Mouse (Mus musculus): ENCODE results near the gene Abca7. TPM values are rescaled to one million over a fixed set of nuclear protein-coding genes. Genes with fewer than 3 reads are reported as not detected.

The Abca7 gene
- polyA plus RNA-seq, 1 experiment from 2014 or later, result 7.7 TPM

DNA sequence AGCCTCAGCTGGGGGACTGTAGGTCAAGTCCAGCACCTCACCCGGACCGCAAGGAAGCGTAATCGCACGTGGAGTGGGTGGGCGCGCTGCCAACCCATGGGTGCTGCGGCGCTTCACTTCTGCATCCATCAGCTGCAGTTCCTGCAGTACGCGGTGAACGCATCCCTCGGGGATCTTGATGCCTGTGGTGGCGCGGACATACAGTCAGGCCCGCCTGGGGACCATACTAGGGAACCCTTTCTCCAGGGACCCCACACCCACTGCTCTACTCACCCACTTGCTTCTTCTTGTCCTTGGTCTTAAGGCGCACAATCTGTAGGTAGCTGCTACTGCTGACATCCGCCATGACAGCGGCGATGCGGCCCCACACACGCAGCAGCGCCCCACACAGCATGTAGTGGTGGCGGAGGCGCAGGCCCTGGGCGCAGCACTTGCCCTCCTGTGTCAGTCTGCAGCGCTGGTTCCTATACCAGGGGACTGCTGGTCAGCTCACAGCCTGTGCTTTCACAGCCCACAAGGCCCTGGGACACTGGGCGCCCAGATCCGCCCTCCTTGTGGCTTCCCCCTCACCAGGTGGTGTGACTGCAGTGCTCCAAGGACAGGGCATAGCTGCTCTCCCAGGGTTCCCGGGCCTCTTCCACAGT, 61.5 kb downstream of the Abca7 start:
- Histone ChIP-seq H3K9ac (ENCODE audit: low read depth, low read length) (no peak overlapping the region), H3K4me3 (ENCODE audit: low read depth, low read length) (no peak overlapping the region), H3K27me3 (replicated peaks; ENCODE audit: control insufficient read depth, insufficient read depth, low read length) (no peaks in the 10 kb centered on the region), H3K9me3 (ENCODE audit: control insufficient read depth, low read length) (no peaks in the 10 kb centered on the region), H3K27ac (ENCODE audit: low read depth, low read length) (no peak overlapping the region), H3K36me3 (ENCODE audit: control insufficient read depth, insufficient read depth, low read length) (peaks cover 48% of the 10 kb centered on the region), H3K4me2 (no peak overlapping the region), H3K4me1 (replicated peaks; ENCODE audit: control insufficient read depth, insufficient read depth, low read length) (peaks cover 13% of the 10 kb centered on the region)
- 85% methylated on average over 30 of the region's 30 CpGs for WGBS
- DNase-seq (ENCODE audit: low spot score) (no peak), ATAC-seq (replicated peaks; ENCODE audit: low FRiP score) (no peak)

DNA sequence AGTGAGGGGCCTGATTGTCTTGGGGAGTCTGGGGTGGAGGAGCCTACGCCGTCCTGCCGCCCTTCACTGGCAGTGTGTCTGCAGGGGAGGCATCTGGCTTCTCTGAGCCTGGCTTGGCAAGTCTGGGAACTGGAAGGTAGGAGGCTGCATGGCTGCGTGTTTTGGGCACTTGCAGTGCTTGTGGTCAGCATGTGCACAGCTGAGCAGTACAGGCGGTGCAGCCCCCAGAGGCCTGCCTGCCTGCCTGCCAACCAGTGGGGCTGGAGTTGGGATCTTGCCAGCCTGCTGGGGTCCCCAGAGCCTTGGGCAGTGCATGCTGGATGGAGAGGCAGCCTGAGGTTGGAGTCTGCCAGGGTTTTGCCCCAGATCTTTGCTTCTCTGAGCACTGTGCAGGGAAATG, 66.8 kb downstream of the Abca7 start:
- Histone ChIP-seq H3K9me3 (ENCODE audit: control insufficient read depth, low read length) (no peaks in the 10 kb centered on the region), H3K9ac (ENCODE audit: low read depth, low read length) (no peak overlapping the region), H3K36me3 (ENCODE audit: control insufficient read depth, insufficient read depth, low read length) (peaks cover 51% of the 10 kb centered on the region), H3K27me3 (replicated peaks; ENCODE audit: control insufficient read depth, insufficient read depth, low read length) (no peaks in the 10 kb centered on the region), H3K4me2 (no peak overlapping the region), H3K4me1 (replicated peaks; ENCODE audit: control insufficient read depth, insufficient read depth, low read length) (no peaks in the 10 kb centered on the region), H3K4me3 (ENCODE audit: low read depth, low read length) (no peak overlapping the region), H3K27ac (ENCODE audit: low read depth, low read length) (no peak overlapping the region)
- 93% methylated on average over 5 of the region's 5 CpGs for WGBS
- ATAC-seq (replicated peaks; ENCODE audit: low FRiP score) (no peak), DNase-seq (ENCODE audit: low spot score) (no peak)

GRCm38 (mm10) chr10:80063877-80064650, 67.8 kb downstream of the Abca7 start:
- no peaks in the 10 kb centered on the region for H3K9me3 ChIP-seq (ENCODE audit: control insufficient read depth, low read length)
- H3K27ac ChIP-seq (ENCODE audit: low read depth, low read length), result no peak overlapping the region
- H3K9ac ChIP-seq (ENCODE audit: low read depth, low read length), result no peak overlapping the region
- WGBS, result 85% methylated on average over 23 of the region's 23 CpGs
- no peaks in the 10 kb centered on the region for H3K4me1 ChIP-seq (replicated peaks; ENCODE audit: control insufficient read depth, insufficient read depth, low read length)
- H3K36me3 ChIP-seq (ENCODE audit: control insufficient read depth, insufficient read depth, low read length), result peaks cover 44% of the 10 kb centered on the region; the same call in 1 of the 2 replicates
- no peak for DNase-seq (ENCODE audit: low spot score)
- no peak overlapping the region for H3K4me3 ChIP-seq (ENCODE audit: low read depth, low read length)
- H3K27me3 ChIP-seq (replicated peaks; ENCODE audit: control insufficient read depth, insufficient read depth, low read length), result no peaks in the 10 kb centered on the region
- no peak for ATAC-seq (replicated peaks; ENCODE audit: low FRiP score)
- H3K4me2 ChIP-seq, result no peak overlapping the region

Other genes starting within 250 kb of the Abca7 start
- 36.5 and 41.5 TPM in 2 replicates for gene Polrmt, start 249.9 kb upstream of the Abca7 start, polyA plus RNA-seq (2014; fragmentation: Nextera tagmentation; extraction: Ambion mirVana)
- gene Fgf22, start 241.4 kb upstream of the Abca7 start, polyA plus RNA-seq (2014; fragmentation: Nextera tagmentation; extraction: Ambion mirVana), result 0.23 TPM in 1 of 2 replicates, not detected in the other
- 105 and 119 TPM in 2 replicates for gene Rnf126, start 229.5 kb upstream of the Abca7 start, polyA plus RNA-seq (2014; fragmentation: Nextera tagmentation; extraction: Ambion mirVana)
- 1.8 and 2.6 TPM in 2 replicates for gene Fstl3, start 219.2 kb upstream of the Abca7 start, polyA plus RNA-seq (2014; fragmentation: Nextera tagmentation; extraction: Ambion mirVana)
- gene Prss57, start 205.5 kb upstream of the Abca7 start, polyA plus RNA-seq (2014; fragmentation: Nextera tagmentation; extraction: Ambion mirVana), result 1.5 and 1.7 TPM in 2 replicates
- gene Palm, start 202.9 kb upstream of the Abca7 start, polyA plus RNA-seq (2014; fragmentation: Nextera tagmentation; extraction: Ambion mirVana), result 27.6 and 28.6 TPM in 2 replicates
- gene Misp, start 175.5 kb upstream of the Abca7 start, polyA plus RNA-seq (2014; fragmentation: Nextera tagmentation; extraction: Ambion mirVana), result 0.69 and 1.5 TPM in 2 replicates
- gene Ptbp1, start 142.1 kb upstream of the Abca7 start, polyA plus RNA-seq (2014; fragmentation: Nextera tagmentation; extraction: Ambion mirVana), result 329 and 336 TPM in 2 replicates
- gene Prtn3, start 122.0 kb upstream of the Abca7 start, polyA plus RNA-seq (2014; fragmentation: Nextera tagmentation; extraction: Ambion mirVana), result 50.9 and 52.4 TPM in 2 replicates
- 17.6 and 20.9 TPM in 2 replicates for gene Plppr3, start 121.9 kb upstream of the Abca7 start, polyA plus RNA-seq (2014; fragmentation: Nextera tagmentation; extraction: Ambion mirVana)
- 11.1 and 11.8 TPM in 2 replicates for gene Elane, start 110.2 kb upstream of the Abca7 start, polyA plus RNA-seq (2014; fragmentation: Nextera tagmentation; extraction: Ambion mirVana)
- gene Cfd, start 105.6 kb upstream of the Abca7 start, polyA plus RNA-seq (2014; fragmentation: Nextera tagmentation; extraction: Ambion mirVana), result not detected in 2 replicates
- 32.6 and 37.4 TPM in 2 replicates for gene Med16, start 87.6 kb upstream of the Abca7 start, polyA plus RNA-seq (2014; fragmentation: Nextera tagmentation; extraction: Ambion mirVana)
- gene Gm26602, start 85.6 kb upstream of the Abca7 start, polyA plus RNA-seq (2014; fragmentation: Nextera tagmentation; extraction: Ambion mirVana), result 7.4 TPM in 1 of 2 replicates, not detected in the other
- 0.66 and 0.75 TPM in 2 replicates for gene Kiss1r, start 79.5 kb upstream of the Abca7 start, polyA plus RNA-seq (2014; fragmentation: Nextera tagmentation; extraction: Ambion mirVana)
- 99.4 and 104 TPM in 2 replicates for gene R3hdm4, start 75.3 kb upstream of the Abca7 start, polyA plus RNA-seq (2014; fragmentation: Nextera tagmentation; extraction: Ambion mirVana)
- 10.8 and 12.4 TPM in 2 replicates for gene Arid3a, start 69.5 kb upstream of the Abca7 start, polyA plus RNA-seq (2014; fragmentation: Nextera tagmentation; extraction: Ambion mirVana)
- gene Wdr18, start 36.3 kb upstream of the Abca7 start, polyA plus RNA-seq (2014; fragmentation: Nextera tagmentation; extraction: Ambion mirVana), result 164 and 171 TPM in 2 replicates
- gene Grin3b, start 25.8 kb upstream of the Abca7 start, polyA plus RNA-seq (2014; fragmentation: Nextera tagmentation; extraction: Ambion mirVana), result 0.10 and 0.14 TPM in 2 replicates
- gene Tmem259, start 12.2 kb upstream of the Abca7 start, polyA plus RNA-seq (2014; fragmentation: Nextera tagmentation; extraction: Ambion mirVana), result 14.9 and 20.2 TPM in 2 replicates
- 115 and 124 TPM in 2 replicates for gene Cnn2, start 7.9 kb upstream of the Abca7 start, polyA plus RNA-seq (2014; fragmentation: Nextera tagmentation; extraction: Ambion mirVana)
- gene Arhgap45, start 20.2 kb downstream of the Abca7 start, polyA plus RNA-seq (2014; fragmentation: Nextera tagmentation; extraction: Ambion mirVana), result 29.0 and 29.4 TPM in 2 replicates
- gene Polr2e, start 43.3 kb downstream of the Abca7 start, polyA plus RNA-seq (2014; fragmentation: Nextera tagmentation; extraction: Ambion mirVana), result 239 and 256 TPM in 2 replicates
- 761 and 762 TPM in 2 replicates for gene Gpx4, start 50.7 kb downstream of the Abca7 start, polyA plus RNA-seq (2014; fragmentation: Nextera tagmentation; extraction: Ambion mirVana)
- 17.7 and 19.2 TPM in 2 replicates for gene Sbno2, start 109.1 kb downstream of the Abca7 start, polyA plus RNA-seq (2014; fragmentation: Nextera tagmentation; extraction: Ambion mirVana)
- 25.1 and 33.5 TPM in 2 replicates for gene Stk11, start 119.3 kb downstream of the Abca7 start, polyA plus RNA-seq (2014; fragmentation: Nextera tagmentation; extraction: Ambion mirVana)
- gene Atp5d, start 142.1 kb downstream of the Abca7 start, polyA plus RNA-seq (2014; fragmentation: Nextera tagmentation; extraction: Ambion mirVana), result 482 and 514 TPM in 2 replicates
- 2.8 and 3.1 TPM in 2 replicates for gene Cbarp, start 144.3 kb downstream of the Abca7 start, polyA plus RNA-seq (2014; fragmentation: Nextera tagmentation; extraction: Ambion mirVana)
- gene Midn, start 151.8 kb downstream of the Abca7 start, polyA plus RNA-seq (2014; fragmentation: Nextera tagmentation; extraction: Ambion mirVana), result 19.2 and 20.1 TPM in 2 replicates
- 22.5 and 25.1 TPM in 2 replicates for gene Cirbp, start 169.5 kb downstream of the Abca7 start, polyA plus RNA-seq (2014; fragmentation: Nextera tagmentation; extraction: Ambion mirVana)
- gene 1600002K03Rik, start 176.4 kb downstream of the Abca7 start, polyA plus RNA-seq (2014; fragmentation: Nextera tagmentation; extraction: Ambion mirVana), result 21.8 and 27.4 TPM in 2 replicates
- gene Efna2, start 183.0 kb downstream of the Abca7 start, polyA plus RNA-seq (2014; fragmentation: Nextera tagmentation; extraction: Ambion mirVana), result 9.4 and 10.7 TPM in 2 replicates
- 67.7 and 71.0 TPM in 2 replicates for gene Mum1, start 229.9 kb downstream of the Abca7 start, polyA plus RNA-seq (2014; fragmentation: Nextera tagmentation; extraction: Ambion mirVana)